Mouse (Mus musculus) brain, adult 10 weeks (tissue): Measurements from ENCODE around the gene Tdpoz4. TPM values are rescaled to one million over a fixed set of nuclear protein-coding genes. Genes with fewer than 3 reads are reported as not detected.

Experiments
- polyA plus RNA-seq: library from polyadenylated mRNA; stranded (reverse); fragments of 350-450 nt; fragmentation: Illumina TruSeq; extraction: RNeasy Lipid Tissue Mini Kit (QIAGEN cat#74804); gene quantifications from one replicate; pipeline ENCODE4 v1.2.3, GENCODE M21; 2015; ENCODE audit warnings: low read depth, low replicate concordance

Tdpoz4 gene
- not detected for polyA plus RNA-seq

DNA sequence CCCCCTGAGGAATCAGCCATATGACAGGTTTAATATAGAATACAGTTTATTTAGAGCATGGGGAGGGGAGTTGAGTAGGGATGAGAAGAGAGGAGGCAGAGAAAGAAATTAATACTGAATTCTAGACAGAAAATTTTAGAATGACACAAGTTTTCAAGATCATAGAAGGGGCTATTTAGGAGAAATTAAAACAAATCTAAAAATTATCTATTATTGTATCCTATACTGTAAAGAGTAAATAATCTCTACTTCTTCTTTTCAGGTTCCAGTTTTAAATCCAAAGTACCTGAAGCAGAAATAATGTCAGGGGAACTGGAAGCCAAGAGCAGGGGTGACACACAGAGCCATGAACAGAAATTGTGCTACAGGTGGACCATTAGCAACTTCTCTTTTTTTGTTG lies at the start of gene Tdpoz4:
Gene Tdpoz4, plus strand, starts transcription at position 301 of the 400 bp plus-strand sequence.

GRCm38 (mm10) chr3:93772700-93773099 lies 23.5 kb upstream of the Tdpoz4 start, which contains the start of gene Gm5773:
Gm5773 (plus strand) TSS chr3:93773000.

GRCm38 (mm10) chr3:93825720-93826119 lies 29.5 kb downstream of the Tdpoz4 start, which contains the start of gene Tdpoz3:
Tdpoz3 (plus strand) TSS chr3:93826020.

Other genes with a start within 250 kb of the Tdpoz4 start
- gene S100a10, start 241.3 kb upstream of the Tdpoz4 start, polyA plus RNA-seq = 99.2 TPM
- gene Tdpoz2, start 143.7 kb upstream of the Tdpoz4 start, polyA plus RNA-seq = not detected
- gene Tdpoz1, start 120.1 kb upstream of the Tdpoz4 start, polyA plus RNA-seq = not detected
- gene Gm37596, start 103.3 kb upstream of the Tdpoz4 start, polyA plus RNA-seq = not detected
- not detected for gene Gm5773, start 23.4 kb upstream of the Tdpoz4 start, polyA plus RNA-seq
- not detected for gene Tdpoz3, start 29.6 kb downstream of the Tdpoz4 start, polyA plus RNA-seq
- not detected for gene Gm9117, start 147.1 kb downstream of the Tdpoz4 start, polyA plus RNA-seq
- not detected for gene Tdpoz5, start 164.9 kb downstream of the Tdpoz4 start, polyA plus RNA-seq